Mouse (Mus musculus): ENCODE results near the gene Eef1akmt4. TPM values are rescaled to one million over a fixed set of nuclear protein-coding genes. Genes with fewer than 3 reads are reported as not detected.

Gene Eef1akmt4
- 16.3 and 18.9 TPM in 2 replicates for polyA plus RNA-seq (2015; fragmentation: Nextera tagmentation; extraction: Ambion mirVana)

GRCm38 (mm10) chr16:20611357-20612227 is at the start of gene Eef1akmt4, which contains the start of the genes Gm49333 and Alg3:
TSS of gene Eef1akmt4 (plus strand) at chr16:20611593.
TSS of gene Gm49333 (plus strand) at chr16:20611610.
TSS of gene Alg3 (minus strand) at chr16:20611735.
- Histone ChIP-seq H3K27ac (replicated peaks) (peak within 1 kb of the TSS; percentile 88), H3K9ac (replicated peaks) (peak within 1 kb of the TSS; percentile 85), H3K4me2 (replicated peaks) (peak within 1 kb of the TSS; percentile 93), H3K4me3 (peak within 1 kb of the TSS; percentile 75), H3K36me3 (peaks cover 16% of the 10 kb centered on the region), H3K27me3 (no peaks in the 10 kb centered on the region), H3K9me3 (no peaks in the 10 kb centered on the region), H3K4me1 (peaks cover 29% of the 10 kb centered on the region)
- ATAC-seq (replicated peaks): peak; percentile 95
- 1% methylated on average over 41 of the region's 41 CpGs for WGBS

DNA sequence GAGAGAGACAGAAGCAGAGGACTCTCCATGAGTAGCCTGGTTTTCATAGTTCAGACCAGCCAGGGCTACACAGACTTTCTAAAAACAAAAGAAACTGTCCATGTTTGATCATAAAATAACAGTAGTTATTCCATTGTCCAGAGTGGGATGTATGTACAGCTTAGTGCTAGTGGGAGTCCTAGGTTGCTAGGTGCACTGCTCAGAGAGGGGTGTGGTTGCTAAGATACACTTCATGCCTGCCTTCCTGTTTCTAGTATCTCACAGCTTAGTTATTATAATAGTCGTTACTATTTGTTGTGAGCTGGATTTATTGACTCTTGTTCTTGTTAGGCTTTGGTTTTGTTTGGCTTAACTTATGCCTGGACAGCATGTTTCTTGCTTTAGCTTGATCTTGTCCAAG is 46.3 kb upstream of the Eef1akmt4 start:
- H3K9ac ChIP-seq (replicated peaks): no peak overlapping the region
- no peaks in the 10 kb centered on the region for H3K27me3 ChIP-seq
- WGBS: 56% methylated on average over 1 of the region's 1 CpGs
- peaks cover 29% of the 10 kb centered on the region for H3K36me3 ChIP-seq
- no peaks in the 10 kb centered on the region for H3K4me1 ChIP-seq
- H3K4me3 ChIP-seq: no peak overlapping the region
- ATAC-seq (replicated peaks): no peak
- H3K4me2 ChIP-seq (replicated peaks): no peak overlapping the region
- no peak overlapping the region for H3K27ac ChIP-seq (replicated peaks)
- H3K9me3 ChIP-seq: no peaks in the 10 kb centered on the region

GRCm38 (mm10) chr16:20589366-20589938 is 21.9 kb upstream of the Eef1akmt4 start, which contains the start of gene Vwa5b2:
TSS of gene Vwa5b2 (plus strand) at chr16:20589471.
- peak; percentile 73 for ATAC-seq (replicated peaks)
- no peak within 1 kb of the TSS; the same call in 1 of the 2 replicates for H3K27ac ChIP-seq (replicated peaks)
- no peaks in the 10 kb centered on the region for H3K36me3 ChIP-seq
- H3K4me3 ChIP-seq: peak within 1 kb of the TSS; percentile 61
- peak within 1 kb of the TSS; percentile 98 for H3K4me2 ChIP-seq (replicated peaks)
- H3K9me3 ChIP-seq: no peaks in the 10 kb centered on the region
- peaks cover 51% of the 10 kb centered on the region for H3K27me3 ChIP-seq
- 1% methylated on average over 24 of the region's 24 CpGs for WGBS
- H3K9ac ChIP-seq (replicated peaks): peak within 1 kb of the TSS; percentile 57
- peaks cover 23% of the 10 kb centered on the region for H3K4me1 ChIP-seq

DNA sequence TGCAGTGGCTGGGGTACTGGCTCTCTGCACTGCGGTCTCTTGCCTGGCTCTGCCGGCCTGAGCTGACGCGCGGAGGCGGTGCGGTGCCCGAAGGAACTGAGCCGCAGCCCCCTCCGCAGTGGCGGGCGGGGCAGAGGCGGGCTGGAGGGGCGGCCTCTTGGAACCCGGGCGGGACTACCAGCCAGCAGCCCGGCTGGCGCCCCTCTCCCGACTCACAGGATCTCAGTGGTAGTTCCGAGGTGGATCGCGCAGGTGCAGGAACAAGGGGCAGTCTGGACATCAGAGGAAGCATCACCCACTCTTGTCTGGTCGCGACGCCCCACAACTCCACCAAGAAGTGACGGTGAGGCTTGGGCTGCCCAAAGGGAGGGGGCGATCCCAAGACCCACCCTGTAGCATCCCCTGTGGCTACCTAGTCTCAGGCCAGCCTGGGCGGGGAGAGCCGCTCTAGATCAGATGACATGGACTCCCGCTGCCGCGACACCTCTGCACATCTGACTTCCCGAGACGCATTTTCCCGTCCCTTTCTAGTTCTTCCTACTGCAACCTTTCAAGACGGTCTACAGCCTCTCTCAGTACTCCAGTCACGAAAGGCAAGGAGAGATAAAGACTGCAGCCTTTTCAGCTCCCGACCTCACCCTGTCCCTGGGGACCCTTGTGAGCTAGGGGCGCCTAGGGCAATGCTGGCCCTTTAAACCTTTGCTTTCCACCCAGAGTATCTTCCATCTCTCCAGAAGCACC is 21.3 kb upstream of the Eef1akmt4 start:
- ATAC-seq (replicated peaks): peak; percentile 87
- Histone ChIP-seq H3K36me3 (no peaks in the 10 kb centered on the region), H3K4me2 (replicated peaks) (peak overlapping the region; percentile 98), H3K9ac (replicated peaks) (peak overlapping the region; percentile 57), H3K4me3 (peak overlapping the region; percentile 61), H3K9me3 (no peaks in the 10 kb centered on the region), H3K27ac (replicated peaks) (no peak overlapping the region), H3K4me1 (peaks cover 23% of the 10 kb centered on the region), H3K27me3 (peaks cover 51% of the 10 kb centered on the region)
- WGBS: under 1% methylated on average over 39 of the region's 39 CpGs

DNA sequence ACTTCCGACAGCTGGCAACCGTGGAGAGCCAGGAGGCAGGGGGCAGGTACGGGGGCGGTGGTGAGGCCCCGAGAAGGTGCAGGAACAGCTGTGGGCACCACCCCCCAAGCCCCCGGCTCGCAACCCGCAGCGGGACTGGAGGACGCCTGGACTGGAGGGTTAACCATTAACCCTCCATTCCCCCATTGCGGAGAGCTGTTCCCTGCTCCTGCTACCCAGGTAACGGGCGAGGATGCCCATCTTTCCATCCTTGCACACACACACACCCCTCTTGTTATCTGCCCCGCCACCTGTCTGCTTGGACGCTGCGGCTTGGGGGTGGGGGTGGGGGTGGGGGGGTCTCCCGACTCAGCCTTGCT is 20.7 kb upstream of the Eef1akmt4 start:
- Histone ChIP-seq H3K36me3 (no peaks in the 10 kb centered on the region), H3K9me3 (no peaks in the 10 kb centered on the region), H3K4me1 (peaks cover 23% of the 10 kb centered on the region), H3K9ac (replicated peaks) (no peak overlapping the region), H3K4me3 (peak overlapping the region; percentile 61), H3K27ac (replicated peaks) (no peak overlapping the region), H3K27me3 (peaks cover 51% of the 10 kb centered on the region), H3K4me2 (replicated peaks) (peak overlapping the region; percentile 98)
- WGBS: 2% methylated on average over 17 of the region's 17 CpGs
- ATAC-seq (replicated peaks): 0 out of 2 replicates have a peak, but pooled peaks have one; percentile 3

GRCm38 (mm10) chr16:20591076-20591705 is 20.2 kb upstream of the Eef1akmt4 start:
- Histone ChIP-seq H3K4me1 (peaks cover 23% of the 10 kb centered on the region), H3K4me3 (peak overlapping the region; percentile 14), H3K9ac (replicated peaks) (no peak overlapping the region), H3K9me3 (no peaks in the 10 kb centered on the region), H3K27ac (replicated peaks) (no peak overlapping the region), H3K36me3 (no peaks in the 10 kb centered on the region), H3K27me3 (peaks cover 56% of the 10 kb centered on the region), H3K4me2 (replicated peaks) (peak overlapping the region; percentile 98)
- 3% methylated on average over 44 of the region's 48 CpGs for WGBS
- 0 out of 2 replicates have a peak, but pooled peaks have one; percentile 9 for ATAC-seq (replicated peaks)

DNA sequence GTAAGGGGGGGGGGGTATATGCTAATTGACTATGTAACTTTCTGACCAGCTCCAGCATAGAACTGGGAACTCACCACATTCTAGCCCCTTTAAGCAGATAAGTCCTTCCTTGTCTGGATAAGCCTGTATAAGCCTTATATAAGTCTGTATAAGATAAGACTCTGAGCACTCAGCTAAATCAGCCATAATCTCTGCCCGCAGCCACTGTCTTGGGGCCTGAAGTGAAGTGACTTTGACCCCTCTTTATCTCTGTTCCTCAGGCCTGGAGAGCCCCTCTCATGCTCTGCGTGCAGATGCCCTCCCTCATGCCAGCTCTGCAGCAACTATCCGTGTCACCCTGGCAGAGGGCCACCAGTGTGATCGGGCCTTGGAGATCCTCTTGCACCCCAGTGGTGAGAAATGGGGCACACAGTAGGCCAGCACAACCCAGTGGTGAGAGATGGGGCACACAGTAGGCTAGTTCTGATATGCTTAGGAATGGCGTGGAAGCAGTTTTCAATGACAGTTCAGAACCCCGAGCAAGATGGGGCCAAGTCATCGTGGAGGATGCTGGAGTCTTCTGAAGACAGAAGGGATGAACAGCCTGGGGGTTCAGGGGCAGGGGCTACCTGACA is 16.2 kb upstream of the Eef1akmt4 start:
- Histone ChIP-seq H3K27ac (replicated peaks) (no peak overlapping the region), H3K9ac (replicated peaks) (no peak overlapping the region), H3K4me1 (peaks cover 13% of the 10 kb centered on the region), H3K4me2 (replicated peaks) (no peak overlapping the region), H3K27me3 (peaks cover 42% of the 10 kb centered on the region), H3K9me3 (no peaks in the 10 kb centered on the region), H3K4me3 (no peak overlapping the region), H3K36me3 (no peaks in the 10 kb centered on the region)
- no peak for ATAC-seq (replicated peaks)
- 88% methylated on average over 7 of the region's 7 CpGs for WGBS

GRCm38 (mm10) chr16:20595737-20596136 is 15.7 kb upstream of the Eef1akmt4 start:
- no peaks in the 10 kb centered on the region for H3K9me3 ChIP-seq
- H3K4me2 ChIP-seq (replicated peaks): no peak overlapping the region
- 86% methylated on average over 4 of the region's 4 CpGs for WGBS
- peaks cover 36% of the 10 kb centered on the region for H3K27me3 ChIP-seq
- H3K4me3 ChIP-seq: no peak overlapping the region
- no peak overlapping the region for H3K9ac ChIP-seq (replicated peaks)
- peaks cover 7% of the 10 kb centered on the region for H3K4me1 ChIP-seq
- H3K36me3 ChIP-seq: no peaks in the 10 kb centered on the region
- no peak for ATAC-seq (replicated peaks)
- H3K27ac ChIP-seq (replicated peaks): no peak overlapping the region

- Histone ChIP-seq H3K9me3 (no peaks in the 10 kb centered on the region), H3K27ac (replicated peaks) (no peak overlapping the region), H3K36me3 (no peaks in the 10 kb centered on the region), H3K4me2 (replicated peaks) (no peak overlapping the region), H3K4me1 (no peaks in the 10 kb centered on the region), H3K4me3 (no peak overlapping the region), H3K9ac (replicated peaks) (no peak overlapping the region), H3K27me3 (peaks cover 25% of the 10 kb centered on the region)
- WGBS: 79% methylated on average over 7 of the region's 7 CpGs
- ATAC-seq (replicated peaks): no peak
Measured at GRCm38 (mm10) chr16:20596687-20597441, 14.5 kb upstream of the Eef1akmt4 start.

- Histone ChIP-seq H3K4me1 (no peaks in the 10 kb centered on the region), H3K9me3 (no peaks in the 10 kb centered on the region), H3K27me3 (0 out of 2 replicates have a peak, but pooled peaks cover 5% of the 10 kb centered on the region), H3K4me3 (no peak overlapping the region), H3K36me3 (peaks cover 15% of the 10 kb centered on the region; the same call in 1 of the 2 replicates), H3K9ac (replicated peaks) (no peak overlapping the region), H3K4me2 (replicated peaks) (no peak overlapping the region), H3K27ac (replicated peaks) (no peak overlapping the region)
- no peak for ATAC-seq (replicated peaks)
- 60% methylated on average over 5 of the region's 5 CpGs for WGBS
Measured at GRCm38 (mm10) chr16:20600511-20600910, 10.9 kb upstream of the Eef1akmt4 start.
